Mouse (Mus musculus) midbrain, embryonic 11.5 days (tissue): Measurements from ENCODE around the gene Pde12. TPM values are rescaled to one million over a fixed set of nuclear protein-coding genes. Genes with fewer than 3 reads are reported as not detected.
A peak's percentile ranks its signal among the peaks of the same experiment; 100 is the strongest.
"Not testable (repeated sequence)": the region's sequence is repeated elsewhere in the genome, so short reads cannot be mapped to it uniquely, and the experiment has no call there.

Experiments used
- ATAC-seq: fragments of 200-750 bp; cut with Nextera tagmentation; 2 replicates; pipeline ENCODE4 v1.8.0; 2017; ENCODE audit warnings: moderate TSS enrichment, moderate library complexity; ENCODE audit not compliant: low FRiP score
- DNase-seq: peaks from one replicate; pipeline ENCODE4 v3.0.0; 2015; ENCODE audit warnings: low spot score; ENCODE audit errors: missing footprints
- H3K27ac ChIP-seq: fragments of 300-500 bp; sonication (generic); 2 replicates; pipeline ENCODE4 v1.5.1; 2014; ENCODE audit warnings: low read depth, low read length
- H3K27me3 ChIP-seq: fragments of 300-500 bp; sonication (generic); 2 replicates; pipeline ENCODE4 v1.6.1; 2014; ENCODE audit warnings: mild to moderate bottlenecking, low read length, moderate library complexity, mixed read lengths; ENCODE audit not compliant: control insufficient read depth, insufficient read depth
- H3K36me3 ChIP-seq: fragments of 300-500 bp; sonication (generic); 2 replicates; pipeline ENCODE4 v1.6.1; 2014; ENCODE audit warnings: mild to moderate bottlenecking, low read length, moderate library complexity, mixed read lengths; ENCODE audit not compliant: control insufficient read depth, insufficient read depth
- H3K4me1 ChIP-seq: fragments of 300-500 bp; sonication (generic); 2 replicates; pipeline ENCODE4 v1.6.1; 2014; ENCODE audit warnings: low read length; ENCODE audit not compliant: control insufficient read depth, insufficient read depth
- H3K4me2 ChIP-seq: fragments of 300-500 bp; sonication (generic); 2 replicates; pipeline ENCODE4 v1.6.1; 2014; ENCODE audit warnings: mild to moderate bottlenecking, moderate library complexity
- H3K4me3 ChIP-seq: fragments of 300-500 bp; sonication (generic); 2 replicates; pipeline ENCODE4 v1.5.1; 2014; ENCODE audit warnings: low read depth, low read length
- H3K9ac ChIP-seq: fragments of 300-500 bp; sonication (generic); 2 replicates; pipeline ENCODE4 v1.6.1; 2014; ENCODE audit warnings: low read length
- H3K9me3 ChIP-seq: fragments of 300-500 bp; sonication (generic); 2 replicates; pipeline ENCODE4 v1.6.1; 2016; ENCODE audit warnings: low read length; ENCODE audit not compliant: control insufficient read depth
- WGBS: fragments of 180-500 bp; shearing (Covaris S2); extraction: QIAGEN DNeasy Blood & Tissue Kit; methylation state at CpG from one replicate; pipeline ENCODE4 v1.1.7; 2014; 5-methylcytosine and 5-hydroxymethylcytosine counted together
- polyA plus RNA-seq: library from polyadenylated mRNA; unstranded; fragments of >200 nt; fragmentation: Nextera tagmentation; extraction: Ambion mirVana; gene quantifications from 2 replicates; pipeline ENCODE4 v1.2.1, GENCODE M21; 2014

Pde12 gene
- polyA plus RNA-seq, 1 experiment from 2014 or later, result 12.4 TPM

- not testable (repeated sequence) for H3K36me3 ChIP-seq, H3K4me2 ChIP-seq, DNase-seq, ATAC-seq, H3K9me3 ChIP-seq, H3K27me3 ChIP-seq, H3K4me3 ChIP-seq, H3K27ac ChIP-seq, H3K9ac ChIP-seq
- 64% methylated on average over 17 of the region's 17 CpGs for WGBS
- peaks cover 11% of the 10 kb centered on the region for H3K4me1 ChIP-seq
These were observed 2.4 kb upstream of the Pde12 start for GRCm38 (mm10) chr14:26671870-26672615.

GRCm38 (mm10) chr14:26670964-26671363 lies 1.3 kb upstream of the Pde12 start:
- DNase-seq (no peak), ATAC-seq (no peak)
- no peak overlapping the region for H3K4me3 ChIP-seq
- no peaks in the 10 kb centered on the region for H3K27me3 ChIP-seq
- no peaks in the 10 kb centered on the region for H3K36me3 ChIP-seq
- H3K9me3 ChIP-seq, result no peaks in the 10 kb centered on the region
- peaks cover 18% of the 10 kb centered on the region for H3K4me1 ChIP-seq
- H3K9ac ChIP-seq, result no peak overlapping the region
- no peak overlapping the region for H3K27ac ChIP-seq
- H3K4me2 ChIP-seq, result no peak overlapping the region

- WGBS, result 1% methylated on average over 73 of the region's 73 CpGs
- peak overlapping the region; percentile 71 for H3K27ac ChIP-seq
- peak overlapping the region; percentile 86 for H3K9ac ChIP-seq
- peaks cover 3% of the 10 kb centered on the region; the same call in 1 of the 2 replicates for H3K36me3 ChIP-seq
- H3K4me2 ChIP-seq, result peak overlapping the region; percentile 84
- H3K27me3 ChIP-seq, result no peaks in the 10 kb centered on the region
- H3K4me1 ChIP-seq, result peaks cover 18% of the 10 kb centered on the region
- H3K9me3 ChIP-seq, result no peaks in the 10 kb centered on the region
- H3K4me3 ChIP-seq, result peak overlapping the region; percentile 96
- ATAC-seq (peak; percentile 72), DNase-seq (peak; percentile 93)
These were observed 1.1 kb downstream of the Pde12 start for GRCm38 (mm10) chr14:26668371-26669291.

GRCm38 (mm10) chr14:26667991-26668370 lies 1.7 kb downstream of the Pde12 start:
- Histone ChIP-seq H3K36me3 (peaks cover 3% of the 10 kb centered on the region; the same call in 1 of the 2 replicates), H3K4me1 (peaks cover 18% of the 10 kb centered on the region), H3K27ac (no peak overlapping the region), H3K9ac (peak overlapping the region; percentile 86), H3K27me3 (no peaks in the 10 kb centered on the region), H3K4me3 (peak overlapping the region; percentile 96), H3K9me3 (no peaks in the 10 kb centered on the region), H3K4me2 (peak overlapping the region; percentile 84)
- WGBS, result 28% methylated on average over 6 of the region's 6 CpGs
- peak; percentile 91 for DNase-seq
- no peak for ATAC-seq

GRCm38 (mm10) chr14:26663851-26664250 lies 5.8 kb downstream of the Pde12 start:
- peaks cover 15% of the 10 kb centered on the region for H3K4me1 ChIP-seq
- no peak overlapping the region for H3K4me3 ChIP-seq
- no peak overlapping the region for H3K4me2 ChIP-seq
- DNase-seq (no peak), ATAC-seq (no peak)
- H3K9me3 ChIP-seq, result no peaks in the 10 kb centered on the region
- no peaks in the 10 kb centered on the region for H3K27me3 ChIP-seq
- WGBS, result 88% methylated on average over 2 of the region's 2 CpGs
- H3K27ac ChIP-seq, result no peak overlapping the region
- H3K9ac ChIP-seq, result no peak overlapping the region
- H3K36me3 ChIP-seq, result peaks cover 3% of the 10 kb centered on the region; the same call in 1 of the 2 replicates

GRCm38 (mm10) chr14:26662488-26662887 lies 7.2 kb downstream of the Pde12 start:
- no peak overlapping the region for H3K4me2 ChIP-seq
- 90% methylated on average over 2 of the region's 2 CpGs for WGBS
- H3K4me1 ChIP-seq, result peaks cover 8% of the 10 kb centered on the region
- peak; percentile 51 for DNase-seq
- peaks cover 3% of the 10 kb centered on the region; the same call in 1 of the 2 replicates for H3K36me3 ChIP-seq
- H3K9me3 ChIP-seq, result no peaks in the 10 kb centered on the region
- no peak overlapping the region for H3K27ac ChIP-seq
- H3K9ac ChIP-seq, result no peak overlapping the region
- no peak overlapping the region for H3K4me3 ChIP-seq
- ATAC-seq, result no peak
- no peaks in the 10 kb centered on the region for H3K27me3 ChIP-seq

- Histone ChIP-seq H3K4me2 (no peak overlapping the region), H3K4me1 (peaks cover 6% of the 10 kb centered on the region), H3K27ac (no peak overlapping the region), H3K4me3 (no peak overlapping the region), H3K9ac (no peak overlapping the region), H3K36me3 (peaks cover 3% of the 10 kb centered on the region), H3K9me3 (no peaks in the 10 kb centered on the region), H3K27me3 (no peaks in the 10 kb centered on the region)
- peak; percentile 51 for DNase-seq
- 86% methylated on average over 3 of the region's 3 CpGs for WGBS
- no peak for ATAC-seq
These were observed 7.7 kb downstream of the Pde12 start for GRCm38 (mm10) chr14:26662016-26662415.

- H3K36me3 ChIP-seq, result peaks cover 2% of the 10 kb centered on the region
- H3K4me2 ChIP-seq, result no peak overlapping the region
- no peak for ATAC-seq
- DNase-seq, result peak; percentile 79
- H3K4me1 ChIP-seq, result no peaks in the 10 kb centered on the region
- whole genome bisulfite sequencing, result 100% methylated on average over 1 of the region's 1 CpGs
- no peaks in the 10 kb centered on the region for H3K27me3 ChIP-seq
- no peak overlapping the region for H3K9ac ChIP-seq
- H3K27ac ChIP-seq, result no peak overlapping the region
- H3K4me3 ChIP-seq, result no peak overlapping the region
- H3K9me3 ChIP-seq, result no peaks in the 10 kb centered on the region
These were observed 9.4 kb downstream of the Pde12 start for GRCm38 (mm10) chr14:26660233-26660632.

GRCm38 (mm10) chr14:26658178-26658577 lies 11.5 kb downstream of the Pde12 start:
- Histone ChIP-seq H3K4me3 (no peak overlapping the region), H3K9ac (no peak overlapping the region), H3K4me1 (no peaks in the 10 kb centered on the region), H3K9me3 (no peaks in the 10 kb centered on the region), H3K36me3 (peaks cover 6% of the 10 kb centered on the region), H3K27ac (no peak overlapping the region), H3K27me3 (no peaks in the 10 kb centered on the region), H3K4me2 (no peak overlapping the region)
- ATAC-seq (no peak), DNase-seq (peak; percentile 76)
